Mouse (Mus musculus) retina, embryonic 14.5 days (tissue): ENCODE measurements around the gene Lgr4.

Experiments used
- DNase-seq: peaks from one replicate; pipeline ENCODE4 v3.0.0-alpha.2; 2015; ENCODE audit warnings: low spot score

Lgr4 gene

GRCm38 (mm10) chr2:109922306-109922705 is 4.9 kb downstream of the Lgr4 start:
- no peak for DNase-seq

- no peak for DNase-seq
These were observed 5.6 kb downstream of the Lgr4 start for GRCm38 (mm10) chr2:109923031-109923430.

- DNase-seq: no peak
These were observed 6.5 kb downstream of the Lgr4 start for GRCm38 (mm10) chr2:109923945-109924344.

GRCm38 (mm10) chr2:109926984-109927383 is 9.5 kb downstream of the Lgr4 start:
- DNase-seq: no peak

- no peak for DNase-seq
These were observed 10.0 kb downstream of the Lgr4 start for GRCm38 (mm10) chr2:109927446-109927845.

GRCm38 (mm10) chr2:109927876-109928275 is 10.4 kb downstream of the Lgr4 start:
- DNase-seq: no peak

DNA sequence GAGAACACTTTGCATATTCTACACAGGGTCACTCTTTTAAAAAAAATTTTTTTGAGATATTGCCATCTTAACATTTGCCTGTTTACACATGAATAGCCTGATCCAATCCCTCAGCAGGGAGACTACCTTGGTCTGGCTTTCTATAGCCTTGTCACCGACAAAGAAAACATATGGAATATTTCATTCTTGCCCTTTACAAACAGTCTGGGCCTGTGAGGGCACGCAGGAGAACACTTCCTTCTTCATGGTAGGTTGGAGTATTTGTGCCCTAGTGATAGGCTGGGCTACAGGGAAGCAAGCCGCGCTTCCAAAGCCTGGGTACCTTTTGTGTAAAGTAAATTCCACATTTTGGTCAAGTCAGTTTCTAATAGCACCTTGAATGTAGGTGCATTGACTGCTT is 11.3 kb downstream of the Lgr4 start:
- DNase-seq: no peak

DNA sequence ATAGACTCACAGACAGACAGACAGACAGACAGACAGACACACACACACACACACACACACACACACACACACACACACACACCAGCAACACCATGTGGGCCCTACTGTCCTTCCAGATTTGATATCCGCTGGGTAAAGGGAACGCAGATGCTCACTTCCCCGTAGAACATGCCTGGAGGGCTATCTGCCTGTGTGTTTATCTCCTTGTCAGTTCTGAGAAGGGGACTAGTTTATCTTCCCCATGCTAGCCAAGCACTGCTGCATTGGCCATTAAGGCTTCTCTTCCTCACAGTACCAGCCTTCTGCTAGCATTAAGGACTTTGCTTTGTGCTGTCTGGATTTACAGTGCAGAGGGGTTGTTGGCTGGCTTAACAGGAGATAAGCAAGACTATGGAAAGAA is 11.8 kb downstream of the Lgr4 start:
- DNase-seq: no peak

DNA sequence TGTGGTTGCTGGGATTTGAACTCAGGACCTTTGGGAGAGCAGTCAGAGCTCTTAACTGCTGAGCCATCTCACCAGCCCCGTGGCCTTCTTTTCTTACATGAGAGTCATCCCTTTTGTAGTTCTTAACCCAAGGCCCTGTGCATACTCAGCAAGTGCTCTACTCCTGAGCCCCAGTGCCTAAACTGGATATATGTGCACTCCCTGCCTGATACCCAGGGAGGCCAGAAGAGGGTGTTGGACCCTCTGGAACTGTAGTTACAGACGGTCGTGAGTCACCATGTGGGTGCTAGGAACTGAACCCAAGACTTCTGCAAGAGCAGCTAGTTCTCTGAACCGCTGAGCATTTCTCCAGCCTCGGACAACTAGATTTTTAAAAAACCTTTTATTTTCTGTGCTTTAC is 12.9 kb downstream of the Lgr4 start:
- DNase-seq: no peak

GRCm38 (mm10) chr2:109930771-109931170 is 13.3 kb downstream of the Lgr4 start:
- no peak for DNase-seq

- DNase-seq: no peak
These were observed 14.7 kb downstream of the Lgr4 start for GRCm38 (mm10) chr2:109931978-109932780.

DNA sequence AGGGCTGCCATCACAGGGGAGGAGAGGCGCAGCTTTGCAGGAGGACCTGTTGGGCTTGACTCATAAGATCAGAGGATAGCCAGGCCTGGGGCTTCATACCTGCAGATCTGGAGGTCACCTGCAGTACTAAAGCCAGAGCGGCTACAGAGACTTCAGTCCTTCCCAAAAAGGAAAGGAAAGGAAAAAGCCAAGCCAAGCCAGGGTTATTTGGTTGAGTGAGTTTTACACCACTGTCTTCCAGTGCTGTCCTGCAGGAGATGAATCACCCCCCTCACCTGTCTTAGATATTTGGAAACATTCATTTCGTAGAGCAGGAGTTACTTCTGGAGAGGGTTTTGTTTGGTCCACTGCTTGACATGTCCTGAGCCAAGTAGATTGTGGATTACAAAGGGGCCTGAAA is 15.7 kb downstream of the Lgr4 start:
- DNase-seq: no peak

DNA sequence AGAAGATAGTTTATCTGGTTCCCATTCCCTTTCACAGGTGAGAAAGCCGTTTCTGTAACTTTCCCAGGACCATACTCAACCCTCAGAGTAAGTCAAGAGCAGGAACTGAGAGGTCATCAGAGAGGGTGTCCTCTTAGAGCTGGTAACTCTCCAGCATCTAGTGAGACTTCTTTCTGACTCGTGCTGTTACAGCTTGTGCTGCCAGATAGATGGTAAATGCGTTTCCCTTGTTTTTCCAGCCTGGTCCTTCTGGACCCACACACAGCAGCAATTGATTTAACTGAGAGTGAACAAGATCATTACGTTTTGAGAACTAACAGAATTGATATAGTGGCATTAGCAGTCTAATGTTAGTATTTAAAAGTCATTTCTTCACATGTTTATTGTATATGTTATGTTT is 16.6 kb downstream of the Lgr4 start:
- DNase-seq: no peak

DNA sequence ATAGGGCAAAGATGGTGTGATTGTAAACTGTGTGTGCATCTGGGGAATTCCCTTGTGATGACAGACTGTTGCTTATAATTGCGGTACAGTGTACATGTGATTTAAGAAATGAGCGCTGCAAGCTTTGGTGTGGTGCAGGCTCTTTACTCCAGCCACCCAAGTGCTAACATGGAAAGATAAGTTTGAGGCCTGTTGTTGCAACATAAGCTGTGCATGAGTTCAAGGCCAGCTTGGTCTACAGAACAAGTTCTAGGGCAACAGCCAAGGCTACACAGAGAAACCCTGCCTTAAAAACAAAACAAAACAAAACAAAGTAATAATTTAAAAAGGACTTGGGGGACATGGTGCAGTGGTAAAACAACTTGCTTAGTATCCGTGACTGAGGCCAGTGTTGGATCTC is 17.7 kb downstream of the Lgr4 start:
- no peak for DNase-seq

DNA sequence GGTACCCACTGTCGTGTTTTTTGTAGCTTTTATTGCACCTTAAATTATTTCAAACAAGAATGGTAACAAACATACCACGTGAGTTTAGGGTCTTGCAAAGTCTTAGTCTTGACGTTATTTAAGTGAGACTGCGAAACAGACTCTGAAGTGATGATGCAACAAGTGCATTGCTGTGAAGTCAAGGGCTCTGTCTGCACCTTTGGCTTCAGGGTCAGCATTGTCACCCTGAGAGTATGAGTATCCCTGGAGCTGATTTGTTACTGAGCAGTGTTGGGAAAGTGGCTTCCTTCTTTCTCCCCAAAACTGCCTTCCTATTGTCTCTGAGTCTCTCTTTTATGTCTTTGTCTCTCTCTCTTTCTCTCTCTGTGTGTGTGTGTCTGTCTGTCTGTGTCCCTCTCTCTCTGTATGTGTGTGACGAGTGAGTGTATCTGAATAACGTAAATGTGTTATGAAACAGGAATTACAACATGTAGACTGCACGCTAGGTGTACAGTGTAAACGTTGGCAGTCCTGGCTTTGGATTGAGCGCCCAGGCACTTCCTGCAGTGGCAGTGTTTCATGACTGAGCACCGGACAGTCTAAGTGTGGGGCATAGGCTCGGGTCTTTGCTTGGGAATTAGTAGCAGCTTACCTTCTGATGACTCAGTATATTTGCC is 18.4 kb downstream of the Lgr4 start:
- DNase-seq: no peak

DNA sequence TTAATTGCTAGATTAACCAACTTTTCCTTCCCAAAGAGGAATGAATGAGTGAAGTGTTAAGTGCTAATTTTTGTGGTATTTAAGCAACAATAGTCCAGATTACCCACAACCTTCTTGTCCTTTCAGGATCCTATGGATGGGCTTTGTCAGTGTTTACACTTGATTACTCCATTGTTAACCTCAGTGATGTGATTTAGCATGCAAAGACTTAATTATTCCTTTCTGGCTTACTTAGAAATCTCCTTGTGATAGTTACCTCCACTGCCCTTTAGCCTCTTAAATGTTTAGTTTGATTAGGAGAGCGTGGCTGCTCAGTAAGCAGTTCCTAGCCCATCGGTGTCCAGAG is 18.9 kb downstream of the Lgr4 start:
- DNase-seq: no peak

DNA sequence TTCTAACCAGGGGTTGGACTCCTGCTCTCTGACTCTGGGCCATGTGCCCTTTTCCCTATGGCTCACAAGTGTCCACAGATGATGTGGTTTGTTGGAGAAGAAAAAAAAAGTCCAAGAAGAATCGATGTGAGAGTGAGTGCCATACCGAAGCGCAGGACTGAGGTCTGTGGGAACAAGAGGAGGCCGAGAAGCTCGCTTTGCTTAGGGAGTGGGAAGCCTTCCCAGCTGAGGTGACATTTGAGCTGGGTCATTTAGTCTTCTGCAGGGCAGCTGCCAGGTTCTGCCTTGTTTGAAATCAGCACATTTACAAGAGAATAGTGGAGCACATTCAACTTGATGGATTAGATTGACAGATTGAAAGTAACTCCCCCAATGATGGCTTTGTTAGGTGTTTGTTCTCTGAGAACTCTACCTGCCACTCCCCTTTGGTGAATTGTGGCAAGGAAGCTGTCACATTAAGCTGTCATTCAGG is 24.6 kb downstream of the Lgr4 start:
- peak; percentile 50 for DNase-seq

DNA sequence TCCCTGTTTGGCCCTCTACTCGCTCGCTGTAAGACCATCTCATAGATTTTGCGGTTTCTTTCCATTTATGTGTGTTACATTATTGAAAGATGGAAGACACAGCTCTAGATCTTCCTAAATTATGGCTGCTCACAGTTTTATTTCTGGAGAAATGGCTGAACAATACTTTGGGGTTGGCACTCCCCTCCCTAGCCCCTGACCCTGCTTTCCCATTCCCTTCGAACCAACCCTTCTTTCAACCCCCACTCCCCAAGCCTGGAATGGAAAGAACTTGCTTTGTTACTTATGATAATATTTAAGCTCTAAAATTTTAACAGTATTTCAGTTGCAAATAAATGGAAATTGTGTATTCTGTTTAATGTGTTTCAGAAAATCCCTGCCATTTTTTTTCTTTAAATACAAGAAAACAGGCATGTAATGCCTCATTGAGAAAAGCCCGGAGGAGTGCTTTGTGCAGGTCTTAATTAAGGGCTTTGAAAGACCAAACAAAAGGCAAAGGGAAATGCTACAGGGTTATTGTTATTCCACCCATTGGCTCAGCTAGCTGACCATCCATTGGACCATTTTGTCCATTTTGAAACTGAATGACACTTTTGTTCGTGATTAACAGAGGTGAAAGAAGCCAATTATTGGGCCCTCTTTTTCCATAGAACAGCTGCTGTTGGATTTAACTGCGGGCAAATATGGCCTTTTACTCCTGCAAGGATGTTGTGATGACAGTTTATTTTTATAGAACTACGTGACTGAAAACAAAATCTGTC is 25.5 kb downstream of the Lgr4 start:
- peak; percentile 93 for DNase-seq

DNA sequence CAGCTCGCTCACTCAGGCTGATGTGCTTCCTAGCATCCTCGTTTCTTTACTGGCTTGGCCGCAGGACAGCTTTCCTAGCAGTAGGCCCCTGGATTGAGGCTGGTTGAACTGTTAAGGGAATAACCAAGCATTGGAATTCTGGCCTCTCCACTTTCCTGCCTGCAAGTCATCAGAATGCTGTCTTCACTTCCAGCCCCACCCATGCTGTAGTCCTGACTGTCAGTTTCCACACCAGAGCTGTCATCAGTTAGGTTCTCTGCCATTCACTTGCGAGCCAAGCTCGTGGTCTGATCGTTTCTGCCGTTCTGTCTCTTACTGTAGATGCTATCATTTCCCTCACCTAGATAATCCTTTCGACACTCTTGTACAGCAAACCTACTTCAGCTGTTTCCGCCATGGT is 27.5 kb downstream of the Lgr4 start:
- DNase-seq: no peak

DNA sequence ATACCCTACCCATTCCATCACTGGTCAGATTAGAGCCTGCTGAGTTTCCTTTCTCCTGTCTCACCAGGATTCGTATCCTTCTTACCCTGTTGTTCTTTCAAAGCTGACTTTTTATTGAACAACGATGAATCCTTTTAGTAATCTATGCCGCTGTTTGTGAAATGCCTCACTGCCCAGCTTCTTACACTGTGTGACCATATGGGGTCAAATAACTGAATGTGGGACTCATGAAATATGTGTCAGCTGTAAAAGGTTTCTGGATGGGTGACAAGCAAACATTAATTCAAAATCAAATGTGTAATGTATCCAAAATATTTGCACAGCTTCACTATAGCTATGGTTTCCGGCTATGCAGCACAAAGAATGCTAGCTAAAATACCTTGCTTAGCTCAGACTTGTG is 28.1 kb downstream of the Lgr4 start:
- DNase-seq: no peak

- no peak for DNase-seq
These were observed 29.0 kb downstream of the Lgr4 start for GRCm38 (mm10) chr2:109946426-109946825.

- DNase-seq: no peak
These were observed 32.1 kb downstream of the Lgr4 start for GRCm38 (mm10) chr2:109949519-109949918.

DNA sequence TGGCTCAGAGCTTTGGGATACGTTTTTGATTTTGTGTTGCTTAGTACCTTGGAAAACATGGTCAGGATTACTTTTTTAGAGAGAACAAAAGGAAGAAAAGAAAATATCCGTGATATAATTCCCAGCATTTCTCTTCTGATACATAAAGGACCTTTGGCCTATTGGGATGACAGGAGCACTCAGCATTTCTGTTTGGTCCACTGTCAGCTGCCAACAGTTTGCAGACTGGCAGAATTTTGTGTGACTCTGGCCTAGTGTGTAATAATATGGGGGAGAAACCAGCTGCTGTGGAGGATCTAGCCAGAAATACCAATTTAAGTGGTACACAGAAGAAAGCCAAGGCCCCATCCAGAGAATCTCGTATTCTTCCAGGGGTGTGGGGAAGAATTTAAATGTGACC is 32.9 kb downstream of the Lgr4 start:
- no peak for DNase-seq
